Mouse (Mus musculus) bone marrow macrophage, adult 2 months (primary cell): ENCODE data around the gene Lims1.

Source experiments
- CTCF ChIP-seq: IDR thresholded peaks from 2 replicates; pipeline ENCODE4 v1.5.1; 2012; ENCODE audit warnings: low read depth, mild to moderate bottlenecking, low read length, moderate library complexity
- POLR2A ChIP-seq: IDR thresholded peaks from 2 replicates; pipeline ENCODE4 v1.6.1; 2012; ENCODE audit warnings: mild to moderate bottlenecking, low read depth, low read length, borderline replicate concordance

DNA sequence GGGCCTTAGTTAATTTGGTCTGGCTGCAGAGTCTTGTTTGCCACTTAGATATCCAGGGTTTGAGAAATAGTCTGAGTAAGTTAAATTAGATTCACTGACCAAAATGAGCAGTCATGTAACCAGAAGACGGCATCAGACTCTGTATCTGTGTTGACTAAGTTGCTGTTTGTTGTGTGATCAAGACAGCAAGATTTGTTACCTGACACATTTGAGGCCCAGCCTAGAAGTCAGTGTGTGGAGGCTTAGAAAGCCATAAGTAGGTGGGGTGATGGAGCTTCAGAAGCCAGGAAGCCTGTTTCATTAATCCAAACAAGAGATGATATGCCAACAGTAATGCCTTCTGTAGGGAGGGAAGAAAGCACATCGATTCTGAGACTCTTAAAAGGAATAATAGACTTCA, 18.9 kb downstream of the Lims1 start:
- no peak for TF ChIP-seq CTCF
- TF ChIP-seq POLR2A, result no peak
